Mouse (Mus musculus) forebrain, embryonic 12.5 days (tissue): ENCODE data around the gene Camkk1. TPM values are rescaled to one million over a fixed set of nuclear protein-coding genes. Genes with fewer than 3 reads are reported as not detected.

Experiments used
- ATAC-seq: fragments of 200-750 bp; cut with Nextera tagmentation; 2 replicates; pipeline ENCODE4 v1.8.0; 2017; ENCODE audit warnings: moderate TSS enrichment; ENCODE audit not compliant: low FRiP score
- H3K27ac ChIP-seq: fragments of 300-500 bp; sonication (generic); 2 replicates; pipeline ENCODE4 v1.5.1; 2016; ENCODE audit warnings: mild to moderate bottlenecking
- H3K27me3 ChIP-seq: fragments of 300-500 bp; sonication (generic); 2 replicates; pipeline ENCODE4 v1.6.1; 2016; ENCODE audit warnings: mild to moderate bottlenecking
- H3K36me3 ChIP-seq: fragments of 300-500 bp; sonication (generic); replicated peaks from 2 replicates; pipeline ENCODE4 v1.6.1; 2016; ENCODE audit warnings: mild to moderate bottlenecking
- H3K4me1 ChIP-seq: fragments of 300-500 bp; sonication (generic); 2 replicates; pipeline ENCODE4 v1.6.1; 2016
- H3K4me2 ChIP-seq: fragments of 300-500 bp; sonication (generic); 2 replicates; pipeline ENCODE4 v1.6.1; 2016; ENCODE audit warnings: mild to moderate bottlenecking, moderate library complexity
- H3K4me3 ChIP-seq: fragments of 300-500 bp; sonication (generic); replicated peaks from 2 replicates; pipeline ENCODE4 v1.5.1; 2016; ENCODE audit warnings: mild to moderate bottlenecking
- H3K9ac ChIP-seq: fragments of 300-500 bp; sonication (generic); 2 replicates; pipeline ENCODE4 v1.6.1; 2016; ENCODE audit warnings: mild to moderate bottlenecking
- H3K9me3 ChIP-seq: fragments of 300-500 bp; sonication (generic); 2 replicates; pipeline ENCODE4 v1.6.1; 2016
- WGBS: fragments of 180-500 bp; shearing (Covaris S2); methylation state at CpG from one replicate; pipeline ENCODE4 v1.1.7; 2016; 5-methylcytosine and 5-hydroxymethylcytosine counted together
- polyA plus RNA-seq: library from polyadenylated mRNA; unstranded; fragments of >200 nt; fragmentation: Nextera tagmentation; extraction: Ambion mirVana; gene quantifications from 2 replicates; pipeline ENCODE4 v1.2.1, GENCODE M21; 2016

Camkk1 gene
- polyA plus RNA-seq, 1 experiment from 2014 or later: 9.7 TPM

DNA sequence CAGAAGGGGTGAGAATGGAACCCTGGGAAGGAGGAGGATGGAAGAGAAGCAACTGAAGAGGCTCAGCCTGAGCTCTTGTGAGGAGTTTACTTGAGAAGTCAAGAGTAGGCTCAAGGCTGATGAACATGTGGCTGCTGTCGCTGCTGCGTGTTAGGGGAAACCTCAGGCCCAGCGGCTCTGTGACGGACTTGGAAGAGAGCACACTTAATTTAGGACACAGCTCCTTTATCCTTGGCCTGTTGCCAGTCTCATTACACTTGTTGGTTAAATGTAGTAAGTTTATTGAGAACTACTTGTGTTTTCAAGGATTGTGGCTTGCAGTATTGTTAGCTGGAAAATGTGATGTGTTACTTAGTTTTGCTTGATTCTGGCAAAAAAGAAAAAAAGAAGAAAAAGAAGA lies 57.9 kb downstream of the Camkk1 start:
- Histone ChIP-seq H3K9ac (no peak overlapping the region), H3K4me3 (no peak overlapping the region), H3K4me2 (no peak overlapping the region), H3K9me3 (no peaks in the 10 kb centered on the region), H3K27ac (no peak overlapping the region), H3K4me1 (no peaks in the 10 kb centered on the region), H3K36me3 (peaks cover 89% of the 10 kb centered on the region), H3K27me3 (no peaks in the 10 kb centered on the region)
- no peak for ATAC-seq
- 80% methylated on average over 4 of the region's 4 CpGs for WGBS

GRCm38 (mm10) chr11:73077211-73077720 lies 58.5 kb downstream of the Camkk1 start:
- Histone ChIP-seq H3K9ac (no peak overlapping the region), H3K36me3 (peaks cover 94% of the 10 kb centered on the region), H3K27ac (no peak overlapping the region), H3K4me3 (no peak overlapping the region), H3K9me3 (no peaks in the 10 kb centered on the region), H3K27me3 (no peaks in the 10 kb centered on the region), H3K4me1 (no peaks in the 10 kb centered on the region), H3K4me2 (no peak overlapping the region)
- 80% methylated on average over 6 of the region's 6 CpGs for WGBS
- ATAC-seq: no peak

DNA sequence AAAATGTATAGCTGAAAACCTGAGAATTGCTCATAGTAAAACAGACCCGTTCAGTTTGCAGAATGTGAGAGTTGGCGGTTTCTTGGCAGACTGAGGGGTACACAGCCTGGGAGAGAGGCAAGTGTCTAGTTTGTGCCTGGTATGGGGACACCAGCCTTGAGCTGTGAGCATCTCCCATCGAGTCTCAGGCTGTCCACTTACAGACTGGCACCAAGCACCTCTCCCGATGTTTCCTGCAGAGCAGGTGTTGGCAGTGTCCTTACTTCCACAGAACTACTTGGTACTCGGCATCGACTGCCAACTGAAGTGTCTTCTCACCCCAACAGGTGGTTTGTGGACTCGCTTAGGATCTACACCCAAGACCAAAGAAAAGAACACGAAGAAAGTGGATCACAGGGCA lies 59.8 kb downstream of the Camkk1 start:
- 92% methylated on average over 8 of the region's 8 CpGs for WGBS
- Histone ChIP-seq H3K9ac (no peak overlapping the region), H3K4me3 (no peak overlapping the region), H3K4me2 (no peak overlapping the region), H3K9me3 (no peaks in the 10 kb centered on the region), H3K27me3 (no peaks in the 10 kb centered on the region), H3K4me1 (no peaks in the 10 kb centered on the region), H3K27ac (no peak overlapping the region), H3K36me3 (peaks cover 88% of the 10 kb centered on the region)
- ATAC-seq: no peak

DNA sequence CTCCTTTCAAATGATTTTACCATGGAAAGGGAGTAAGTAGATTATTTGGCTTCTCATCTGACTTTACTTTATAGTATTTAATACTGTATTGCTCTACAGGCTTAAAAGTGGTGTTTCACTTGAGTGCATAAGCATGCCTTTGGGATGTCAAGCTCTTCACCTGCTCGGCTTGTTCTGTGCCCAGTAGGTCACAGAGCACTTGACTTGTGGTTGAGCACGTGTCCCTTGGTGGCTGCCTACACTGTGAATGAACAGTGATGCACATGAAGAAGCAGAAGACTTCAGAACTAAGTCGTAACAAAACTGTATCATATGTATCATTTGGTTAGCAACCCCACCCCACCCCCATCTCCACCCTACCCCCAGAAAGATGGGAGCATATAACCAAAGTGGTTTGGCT lies 61.5 kb downstream of the Camkk1 start:
- H3K9ac ChIP-seq: no peak overlapping the region
- no peaks in the 10 kb centered on the region for H3K4me1 ChIP-seq
- no peak overlapping the region for H3K27ac ChIP-seq
- no peak overlapping the region for H3K4me3 ChIP-seq
- H3K4me2 ChIP-seq: no peak overlapping the region
- H3K27me3 ChIP-seq: no peaks in the 10 kb centered on the region
- 86% methylated on average over 3 of the region's 3 CpGs for WGBS
- no peaks in the 10 kb centered on the region for H3K9me3 ChIP-seq
- ATAC-seq: no peak
- H3K36me3 ChIP-seq: peaks cover 79% of the 10 kb centered on the region

DNA sequence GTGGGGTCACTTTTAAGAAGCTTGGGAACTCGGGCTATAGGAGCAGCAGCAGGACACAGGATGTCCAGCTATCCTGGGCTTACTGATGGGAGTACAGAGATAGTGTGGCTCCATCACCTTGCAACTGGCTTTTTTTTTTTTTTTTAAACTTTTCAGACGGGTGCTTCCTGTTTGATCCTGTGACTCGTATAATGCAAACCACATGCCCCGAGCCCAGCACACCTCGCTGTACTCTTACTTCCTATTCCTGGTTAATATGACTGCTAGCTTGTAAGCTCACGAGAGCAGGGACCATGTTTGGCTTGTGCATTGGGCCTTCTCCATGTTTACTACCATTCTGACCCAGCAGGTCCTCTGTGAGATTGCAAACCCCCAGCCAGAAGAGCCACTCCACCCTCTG lies 65.5 kb downstream of the Camkk1 start:
- ATAC-seq: no peak
- Histone ChIP-seq H3K27ac (peak overlapping the region; percentile 68), H3K9ac (no peak overlapping the region), H3K9me3 (no peaks in the 10 kb centered on the region), H3K4me2 (no peak overlapping the region), H3K4me3 (no peak overlapping the region), H3K27me3 (no peaks in the 10 kb centered on the region), H3K4me1 (peaks cover 9% of the 10 kb centered on the region; the same call in 1 of the 2 replicates), H3K36me3 (peaks cover 53% of the 10 kb centered on the region)
- 84% methylated on average over 6 of the region's 6 CpGs for WGBS

GRCm38 (mm10) chr11:73084804-73085231 lies 66.0 kb downstream of the Camkk1 start:
- Histone ChIP-seq H3K9me3 (no peaks in the 10 kb centered on the region), H3K27ac (peak overlapping the region; percentile 68; the same call in 1 of the 2 replicates), H3K9ac (no peak overlapping the region), H3K4me3 (no peak overlapping the region), H3K4me2 (no peak overlapping the region), H3K27me3 (no peaks in the 10 kb centered on the region), H3K4me1 (peaks cover 9% of the 10 kb centered on the region; the same call in 1 of the 2 replicates), H3K36me3 (peaks cover 49% of the 10 kb centered on the region)
- no peak for ATAC-seq
- WGBS: 77% methylated on average over 10 of the region's 10 CpGs

- Histone ChIP-seq H3K27ac (no peak overlapping the region), H3K36me3 (peaks cover 44% of the 10 kb centered on the region)
- WGBS: 84% methylated on average over 7 of the region's 7 CpGs
Measured at GRCm38 (mm10) chr11:73085391-73085790, 66.6 kb downstream of the Camkk1 start.

GRCm38 (mm10) chr11:73087700-73088480 lies 69.1 kb downstream of the Camkk1 start:
- WGBS: 46% methylated on average over 6 of the region's 6 CpGs
- no peak for ATAC-seq

More at GRCm38 (mm10) chr11:73085391-73085790, 66.6 kb downstream of the Camkk1 start:
- H3K27me3 ChIP-seq: no peaks in the 10 kb centered on the region
- ATAC-seq: no peak
- H3K4me2 ChIP-seq: no peak overlapping the region
- H3K9ac ChIP-seq: no peak overlapping the region
- no peaks in the 10 kb centered on the region for H3K9me3 ChIP-seq
- H3K4me1 ChIP-seq: peaks cover 9% of the 10 kb centered on the region; the same call in 1 of the 2 replicates
- no peak overlapping the region for H3K4me3 ChIP-seq

DNA sequence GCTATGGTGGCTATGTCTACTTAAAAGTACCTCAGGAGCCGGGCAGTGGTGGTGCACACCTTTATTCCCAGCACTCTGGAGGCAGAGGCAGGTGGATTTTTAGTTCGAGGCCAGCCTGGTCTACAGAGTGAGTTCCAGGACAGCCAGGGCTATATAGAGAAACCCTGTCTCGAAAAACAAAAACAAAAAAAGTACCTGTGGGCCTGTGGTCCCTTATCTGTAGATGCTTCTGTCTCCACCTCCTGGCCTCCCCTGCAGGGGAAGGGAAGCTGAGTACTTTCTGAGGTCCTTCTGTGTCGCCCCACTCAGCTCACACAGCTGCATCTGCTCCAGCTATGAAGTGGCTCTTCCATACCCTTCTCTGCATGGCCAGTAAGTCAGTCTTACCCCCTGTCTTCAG lies 71.5 kb downstream of the Camkk1 start, which contains the start of gene Itgae:
TSS of gene Itgae (plus strand) at position 301 of the 400 bp plus-strand sequence.
- peaks cover 10% of the 10 kb centered on the region for H3K36me3 ChIP-seq
- H3K27me3 ChIP-seq: no peaks in the 10 kb centered on the region
- H3K4me3 ChIP-seq: no peak within 1 kb of the TSS
- WGBS: 89% methylated on average over 4 of the region's 4 CpGs
- no peak for ATAC-seq
- peaks cover 9% of the 10 kb centered on the region; the same call in 1 of the 2 replicates for H3K4me1 ChIP-seq
- H3K9ac ChIP-seq: no peak within 1 kb of the TSS
- H3K9me3 ChIP-seq: no peaks in the 10 kb centered on the region
- no peak within 1 kb of the TSS for H3K4me2 ChIP-seq
- H3K27ac ChIP-seq: no peak within 1 kb of the TSS

More at GRCm38 (mm10) chr11:73087700-73088480, 69.1 kb downstream of the Camkk1 start:
- Histone ChIP-seq H3K4me3 (no peak overlapping the region), H3K4me1 (peaks cover 9% of the 10 kb centered on the region; the same call in 1 of the 2 replicates), H3K36me3 (peaks cover 20% of the 10 kb centered on the region), H3K27ac (no peak overlapping the region), H3K9me3 (no peaks in the 10 kb centered on the region), H3K27me3 (no peaks in the 10 kb centered on the region), H3K4me2 (no peak overlapping the region), H3K9ac (no peak overlapping the region)

GRCm38 (mm10) chr11:73090826-73091225 lies 72.0 kb downstream of the Camkk1 start:
- Histone ChIP-seq H3K27ac (no peak overlapping the region), H3K36me3 (peaks cover 7% of the 10 kb centered on the region; the same call in 1 of the 2 replicates), H3K9me3 (no peaks in the 10 kb centered on the region), H3K4me1 (peaks cover 9% of the 10 kb centered on the region; the same call in 1 of the 2 replicates), H3K27me3 (no peaks in the 10 kb centered on the region), H3K9ac (no peak overlapping the region), H3K4me3 (no peak overlapping the region), H3K4me2 (no peak overlapping the region)
- 88% methylated on average over 2 of the region's 2 CpGs for WGBS
- no peak for ATAC-seq
